Mouse (Mus musculus) left cerebral cortex, adult 18-20 months (tissue): ENCODE measurements at regions not wholly inside any gene's neighbourhood (a gene's known extent, or its start where the extent isn't known, plus 50 kb on each side); places are given as distances from the start of the nearest gene placed in this dataset.

ENCODE experiments used
- DNase-seq, 2 experiments: peaks; one replicate each; pipeline ENCODE4 v3.0.0; 2021 to 2022; ENCODE audit warnings: low spot score in 2 of 2, mixed read lengths in 1 of 2

- DNase-seq, result no peak
These were observed 213.5 kb upstream of the Sfrp2 start for GRCm38 (mm10) chr3:83552516-83553139.

DNA sequence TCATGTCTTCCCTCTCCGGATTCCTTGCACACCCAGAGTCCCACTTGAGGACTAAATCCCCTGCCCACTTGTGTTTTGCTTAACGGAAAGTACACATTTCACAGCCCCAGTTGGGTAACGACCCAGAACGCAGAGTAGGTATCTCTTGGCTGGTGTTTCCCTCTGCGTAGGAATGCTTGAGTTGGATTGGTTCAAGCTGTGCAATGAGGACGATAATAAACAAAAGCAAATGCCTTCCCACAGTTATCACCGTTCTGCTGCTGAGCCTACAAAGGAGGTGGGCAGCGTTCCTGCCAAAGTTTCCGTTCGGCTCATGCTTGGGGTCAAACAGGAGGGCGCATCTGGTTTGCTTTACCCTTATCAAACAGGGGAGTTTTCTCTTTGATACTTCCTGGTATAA is 212.3 kb upstream of the Sfrp2 start:
- no peak for DNase-seq

DNA sequence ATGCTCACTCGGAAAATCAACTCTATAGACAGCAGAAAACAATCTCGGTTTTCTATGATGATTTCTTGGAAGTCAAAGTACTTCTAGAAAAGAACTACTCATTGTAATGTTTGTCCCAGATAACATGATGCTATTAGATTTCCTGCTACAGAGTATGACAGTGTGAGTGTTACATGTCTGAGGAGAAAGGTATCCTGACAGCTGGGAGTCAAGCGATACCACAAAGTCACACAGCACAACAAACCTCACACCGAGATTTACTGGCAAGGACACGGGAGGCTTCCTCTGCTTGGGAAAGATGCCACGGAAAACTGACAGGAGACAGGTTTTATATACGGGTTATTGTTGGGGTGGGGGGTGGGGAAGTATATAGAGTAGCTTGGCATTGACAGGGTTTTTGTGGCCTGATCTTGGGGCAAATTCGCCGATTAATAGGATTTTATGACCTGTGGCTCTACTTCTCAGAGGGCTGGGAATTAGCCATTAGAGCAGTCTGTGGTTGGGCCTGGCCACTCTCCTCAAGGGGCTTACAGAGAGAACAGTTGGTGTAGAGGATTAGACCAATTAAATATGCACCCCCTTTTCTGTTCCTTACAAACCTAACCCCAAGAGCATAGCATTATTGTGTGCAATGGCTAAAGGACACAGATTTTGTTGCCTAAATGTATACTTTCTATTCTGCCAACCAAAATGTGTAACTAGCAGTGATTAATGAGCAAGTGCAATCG is 209.2 kb upstream of the Sfrp2 start:
- DNase-seq, result no peak

GRCm38 (mm10) chr3:83562026-83562425 is 204.1 kb upstream of the Sfrp2 start:
- no peak for DNase-seq

DNA sequence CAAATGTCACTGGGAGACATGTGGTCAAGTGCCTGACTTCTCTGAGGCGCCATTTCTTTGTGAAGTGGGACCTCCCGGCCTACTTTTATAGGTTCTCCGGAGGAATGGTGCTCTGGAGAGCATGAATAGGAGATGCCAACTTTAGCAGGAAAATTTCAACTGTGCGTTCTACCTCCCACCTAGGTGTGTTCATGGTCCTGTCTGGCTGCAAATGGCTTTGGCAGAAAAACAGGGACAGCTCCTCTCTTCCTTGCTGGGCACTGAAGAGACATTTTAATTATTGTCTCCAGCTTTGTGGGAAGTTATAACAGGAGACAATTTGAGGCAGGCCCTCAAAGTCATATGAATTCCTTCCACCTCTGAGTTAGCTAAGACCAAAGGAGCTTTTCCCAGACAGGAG is 190.6 kb upstream of the Sfrp2 start:
- no peak for DNase-seq

- DNase-seq, result no peak
These were observed 190.0 kb upstream of the Sfrp2 start for GRCm38 (mm10) chr3:83576155-83576554.

DNA sequence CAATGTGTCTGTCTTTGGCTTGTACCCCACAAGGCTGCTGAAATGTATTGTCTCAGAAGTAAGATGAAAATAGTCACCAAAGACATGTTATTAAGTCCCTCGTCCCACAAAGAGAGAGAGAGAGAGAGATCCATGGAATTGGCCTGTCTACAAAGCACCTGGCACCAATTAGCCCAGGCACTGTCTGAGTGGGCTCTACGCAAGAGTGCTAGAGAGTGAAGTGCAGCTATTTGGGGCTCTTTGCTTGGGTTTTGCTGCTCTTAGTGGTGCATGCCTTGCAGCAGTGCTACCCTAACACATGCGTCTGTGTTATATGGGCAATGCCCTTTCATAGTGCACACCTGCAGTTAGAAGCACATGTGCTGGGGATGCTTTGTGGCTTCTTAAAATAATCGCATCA is 185.4 kb upstream of the Sfrp2 start:
- no peak for DNase-seq

DNA sequence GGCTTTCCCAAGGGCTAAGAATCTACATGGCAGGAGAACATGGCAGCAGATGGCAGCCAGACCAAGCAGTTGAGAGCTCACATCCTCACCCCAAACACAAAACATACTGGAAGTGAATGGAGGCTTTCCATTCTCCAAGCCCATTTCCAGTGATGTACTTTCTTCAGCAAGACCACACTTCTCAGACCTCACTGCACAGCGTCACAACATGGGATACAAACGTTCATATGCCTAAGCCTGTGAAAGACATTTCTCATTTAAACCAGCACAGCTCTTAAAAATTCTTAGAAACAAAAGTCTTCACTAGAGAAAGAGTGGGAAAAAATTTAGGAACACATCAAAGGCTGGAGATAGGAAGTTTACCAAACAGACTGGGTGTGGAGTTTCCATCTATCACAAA is 183.9 kb upstream of the Sfrp2 start:
- no peak for DNase-seq

DNA sequence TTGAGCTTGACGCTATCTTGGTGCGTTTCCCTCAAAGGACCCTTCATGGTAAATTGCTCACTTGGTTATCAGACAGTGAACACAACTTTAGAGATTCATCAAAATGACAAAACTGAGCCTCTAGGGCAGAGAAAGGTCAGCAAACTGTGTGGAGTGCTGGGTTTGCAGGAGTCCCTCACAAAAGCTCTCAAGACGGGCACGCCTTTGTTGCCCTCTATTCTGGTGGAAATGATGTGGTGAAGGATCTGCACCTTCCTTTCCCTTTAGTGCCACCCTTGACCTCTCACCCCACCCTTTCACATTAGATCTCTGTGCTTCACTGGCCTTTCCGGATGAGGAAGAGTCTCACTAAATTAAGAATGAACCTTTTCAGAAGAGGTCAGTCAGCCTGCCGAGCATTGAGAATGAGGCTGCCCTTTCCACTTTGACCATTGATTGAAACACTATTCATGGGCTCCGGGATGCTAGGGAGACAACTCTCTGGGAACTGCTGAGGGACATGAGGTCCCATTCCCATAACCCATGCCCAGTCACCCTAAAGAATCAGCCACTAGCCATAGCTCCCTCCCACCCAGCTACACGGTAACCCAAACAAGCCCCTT is 182.9 kb upstream of the Sfrp2 start:
- no peak for DNase-seq

DNA sequence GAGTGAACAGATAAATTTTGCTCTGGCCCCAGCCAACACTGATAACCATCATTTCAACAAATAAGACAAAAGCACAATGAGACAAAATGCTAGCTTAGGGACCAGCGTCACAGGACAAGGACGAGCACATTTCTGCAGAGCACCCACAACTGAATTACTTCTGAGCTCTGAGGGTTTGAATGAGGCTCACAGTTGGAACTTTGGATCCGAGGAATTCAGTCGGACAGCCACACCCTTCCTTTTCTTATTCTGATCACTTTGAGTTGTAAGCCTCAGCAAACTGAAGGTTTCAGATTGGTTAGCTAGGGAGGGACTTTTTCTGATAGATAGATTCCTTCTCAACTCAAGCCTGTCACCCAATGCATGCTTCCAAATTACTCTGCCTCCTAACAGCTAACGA is 180.0 kb upstream of the Sfrp2 start:
- no peak for DNase-seq

DNA sequence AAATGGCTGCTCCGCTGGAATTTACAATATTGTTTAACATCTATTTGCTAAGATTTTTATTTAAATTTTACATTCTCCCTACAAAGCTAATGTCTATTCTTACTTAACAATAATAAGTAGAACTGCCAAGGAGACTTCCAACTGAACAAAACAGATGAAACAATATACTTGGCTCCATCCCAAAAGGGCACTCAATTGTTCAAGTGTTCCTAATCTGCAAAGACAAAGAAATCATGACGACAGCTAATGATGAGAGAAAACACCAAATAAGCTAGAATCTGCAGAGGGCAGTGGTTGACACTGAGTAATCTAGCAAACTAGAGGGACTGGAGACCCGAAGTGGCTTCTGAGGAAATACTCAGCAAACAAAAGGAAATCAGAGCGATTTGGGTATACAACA is 179.6 kb upstream of the Sfrp2 start:
- no peak for DNase-seq

DNA sequence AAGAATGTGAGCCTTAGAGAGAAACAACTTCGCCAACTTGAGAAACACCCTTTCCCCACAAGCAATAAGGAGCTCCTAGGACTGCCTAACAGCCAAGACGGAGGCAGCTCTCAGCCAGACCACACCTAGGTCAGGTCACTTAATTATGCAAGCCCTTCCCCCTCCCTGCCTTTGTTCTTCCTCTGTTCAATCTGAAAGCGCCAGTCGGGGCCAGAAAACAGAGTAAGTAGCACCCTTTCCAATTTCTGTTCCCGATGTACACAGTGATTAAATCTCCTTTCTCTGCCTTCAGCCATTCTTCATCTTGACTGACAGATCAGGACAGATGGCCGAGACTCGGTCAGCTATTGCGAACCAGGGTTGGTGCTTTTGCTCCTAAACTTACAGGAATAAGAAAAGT is 177.0 kb upstream of the Sfrp2 start:
- no peak for DNase-seq

DNA sequence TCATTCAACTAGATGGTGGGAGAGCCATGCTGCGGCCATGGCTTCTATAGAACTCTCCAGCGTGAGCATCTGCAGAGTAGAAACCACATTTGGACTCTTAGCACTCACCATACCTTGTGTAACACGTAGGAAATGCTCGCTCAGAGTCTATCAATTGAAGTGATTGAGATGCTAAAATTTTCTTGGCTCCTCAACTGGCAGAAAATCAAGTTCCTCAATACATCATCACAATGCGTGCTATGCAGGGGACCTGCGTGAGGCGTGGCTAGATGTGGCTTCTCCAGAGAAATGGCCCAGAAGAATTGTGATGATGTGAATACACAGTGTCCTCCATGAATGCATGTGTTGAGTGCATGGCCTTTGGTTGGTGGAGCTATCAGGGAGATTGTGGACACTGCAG is 174.9 kb upstream of the Sfrp2 start:
- DNase-seq, result no peak

DNA sequence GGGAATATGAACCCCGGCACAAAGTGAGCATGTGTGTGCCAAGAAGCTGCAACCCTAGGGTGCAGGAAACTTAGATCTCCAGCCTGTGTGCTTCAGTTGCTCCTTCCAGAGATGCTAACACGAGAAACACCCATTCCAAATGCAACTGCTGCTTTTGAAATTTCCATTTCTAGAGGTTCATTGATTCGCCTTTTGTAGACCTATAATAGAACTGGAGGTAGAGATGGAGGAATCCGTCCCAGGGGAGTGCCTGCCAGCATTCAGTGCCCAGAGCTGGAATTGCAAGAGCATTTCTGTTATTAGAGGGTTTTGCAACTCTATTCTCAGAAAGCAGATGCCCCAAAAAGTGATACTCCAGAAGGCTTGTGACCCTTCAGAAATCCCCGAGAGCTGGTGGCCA is 172.8 kb upstream of the Sfrp2 start:
- DNase-seq, result no peak

GRCm38 (mm10) chr3:83601506-83601905 is 164.6 kb upstream of the Sfrp2 start:
- DNase-seq, result no peak

- DNase-seq, result no peak
These were observed 156.9 kb upstream of the Sfrp2 start for GRCm38 (mm10) chr3:83609095-83609770.

GRCm38 (mm10) chr3:83620435-83620834 is 145.7 kb upstream of the Sfrp2 start:
- DNase-seq, result no peak

- no peak for DNase-seq
These were observed 133.1 kb upstream of the Sfrp2 start for GRCm38 (mm10) chr3:83633032-83633431.

DNA sequence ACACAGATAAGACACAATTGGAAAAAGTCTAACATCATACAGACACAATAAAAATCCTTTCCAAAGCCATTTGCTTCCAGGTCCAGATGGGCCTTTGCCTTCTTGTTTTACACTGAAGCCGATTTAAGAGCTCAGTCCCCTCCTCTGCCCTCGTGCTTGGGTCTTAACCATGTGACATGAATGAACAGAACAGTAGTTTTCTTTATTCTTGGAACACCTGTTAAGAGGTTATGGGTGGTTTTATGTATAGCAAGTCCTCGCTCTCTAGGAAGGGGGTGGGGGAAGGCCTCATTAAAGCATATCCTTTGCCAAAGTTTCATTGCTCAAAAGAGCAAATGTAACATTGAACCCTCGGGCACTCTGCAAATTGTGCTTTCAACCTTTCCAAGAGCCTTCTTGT is 125.7 kb upstream of the Sfrp2 start:
- no peak for DNase-seq

GRCm38 (mm10) chr3:83663716-83664115 is 102.4 kb upstream of the Sfrp2 start:
- no peak for DNase-seq

GRCm38 (mm10) chr3:83676147-83676546 is 90.0 kb upstream of the Sfrp2 start:
- no peak for DNase-seq

DNA sequence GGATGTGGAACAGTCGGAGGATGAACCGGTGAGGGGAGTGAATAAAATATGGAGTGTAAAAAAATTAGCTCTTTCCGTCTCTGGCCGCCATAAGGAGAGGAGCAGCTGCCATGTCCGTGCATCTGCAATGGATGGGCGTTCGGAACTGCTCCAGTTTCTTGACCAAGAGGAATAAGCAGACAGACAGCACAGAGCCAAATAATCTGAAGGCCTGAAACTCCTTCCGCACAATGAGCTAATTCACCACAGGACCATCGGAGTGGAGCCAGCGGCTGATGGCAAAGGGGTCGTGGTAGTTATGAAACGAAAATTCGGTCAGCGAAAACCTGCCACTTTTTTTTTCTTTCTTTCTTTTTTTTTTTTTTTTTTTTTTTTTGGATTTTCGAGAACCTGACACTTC is 79.5 kb upstream of the Sfrp2 start:
- DNase-seq, result no peak
